28 mouse cellular contexts compared by ENCODE assay signal in genomic region chr8:81774010-81774409, GRCm38 (mm10).
DNase-seq lines count a peak whose midpoint lies in the region; ATAC-seq and TF ChIP-seq lines count a peak whose summit lies in the region.
"Had no signal": no experiment of that assay in that cellular context is flagged by ENCODE, and none has a peak within 500 bp of the region (broad histone marks: within the 10 kb centered on the region; RNA-seq: fewer than 3 reads in every experiment).

No protein-coding gene starts in this region.

- peak overlapping the region; percentile 64 for H3K9ac ChIP-seq in MEL (ENCODE audit: control insufficient read depth, low read depth, low read length, poor library complexity, severe bottlenecking)
- no peak overlapping the region for H3K9ac ChIP-seq in liver, embryonic 13.5 days
- H3K9ac ChIP-seq in intestine, postnatal 0 days (ENCODE audit: low read depth, low read length) = no peak overlapping the region
- H3K9ac ChIP-seq: embryonic facial prominence, embryonic 13.5 days; forebrain, embryonic 12.5 days; forebrain, postnatal 0 days; hindbrain, embryonic 14.5 days; midbrain, embryonic 12.5 days; neural tube, embryonic 12.5 days; stomach, embryonic 15.5 days had no signal

- no peak for TF ChIP-seq RAD21 in MEL (IDR thresholded peaks at IDR 0.05; ENCODE audit: low read depth, low read length)

- H3K36me3 ChIP-seq in MEL (ENCODE audit: control insufficient read depth in 1 of 2, insufficient read depth in 2 of 2, low read length in 2 of 2) = peaks cover 0 to 75% of the 10 kb centered on the region in 2 experiments; a peak in 2 of 4 replicates
- H3K36me3 ChIP-seq in liver, embryonic 13.5 days = no peaks in the 10 kb centered on the region
- no peaks in the 10 kb centered on the region for H3K36me3 ChIP-seq in intestine, postnatal 0 days (ENCODE audit: control insufficient read depth, insufficient read depth)
- H3K36me3 ChIP-seq: embryonic facial prominence, embryonic 13.5 days; forebrain, embryonic 12.5 days; midbrain, embryonic 12.5 days; neural tube, embryonic 12.5 days; stomach, embryonic 15.5 days had no signal

- TF ChIP-seq EP300 in MEL (IDR thresholded peaks at IDR 0.05; ENCODE audit: low read depth in 1 of 2, low read length in 2 of 2) = no peak

- peak overlapping the region; percentile 45 for H3K4me2 ChIP-seq in liver, embryonic 13.5 days
- H3K4me2 ChIP-seq in intestine, postnatal 0 days (replicated peaks; ENCODE audit: low read depth) = no peak overlapping the region
- H3K4me2 ChIP-seq: embryonic facial prominence, embryonic 13.5 days; forebrain, embryonic 12.5 days; heart, embryonic 11.5 days; hindbrain, embryonic 14.5 days; midbrain, embryonic 12.5 days; neural tube, embryonic 12.5 days; stomach, embryonic 15.5 days had no signal

- peak overlapping the region; percentile 98 for H3K27ac ChIP-seq in MEL (ENCODE audit: control insufficient read depth, low read depth, low read length)
- peak overlapping the region; percentile 78 for H3K27ac ChIP-seq in liver, embryonic 13.5 days
- H3K27ac ChIP-seq in intestine, postnatal 0 days (ENCODE audit: low read depth, low read length) = no peak overlapping the region
- H3K27ac ChIP-seq: embryonic facial prominence, embryonic 13.5 days; forebrain, embryonic 12.5 days; hindbrain, embryonic 14.5 days; macrophage; midbrain, embryonic 12.5 days; neural tube, embryonic 12.5 days; stomach, embryonic 15.5 days had no signal

- ATAC-seq in liver, embryonic 13.5 days (ENCODE audit: low read depth) = peak; percentile 83
- ATAC-seq in megakaryocyte, adult 5-6 weeks (ENCODE audit: poor library complexity, severe bottlenecking) = peak; percentile 67
- no peak for ATAC-seq in intestine, postnatal 0 days
- ATAC-seq: forebrain, postnatal 0 days; lung, postnatal 0 days had no signal

- H3K27me3 ChIP-seq in MEL (ENCODE audit: control insufficient read depth in 1 of 2, insufficient read depth in 2 of 2, low read length in 2 of 2) = no peaks in the 10 kb centered on the region
- no peaks in the 10 kb centered on the region for H3K27me3 ChIP-seq in liver, embryonic 13.5 days
- no peaks in the 10 kb centered on the region for H3K27me3 ChIP-seq in intestine, postnatal 0 days (replicated peaks; ENCODE audit: control insufficient read depth, insufficient read depth, low read length)
- H3K27me3 ChIP-seq: CH12.LX; embryonic facial prominence, embryonic 13.5 days; forebrain, embryonic 12.5 days; midbrain, embryonic 12.5 days; neural tube, embryonic 12.5 days; stomach, embryonic 15.5 days had no signal

- H3K9me3 ChIP-seq in MEL (replicated peaks; ENCODE audit: insufficient read depth, low read length) = no peaks in the 10 kb centered on the region
- no peaks in the 10 kb centered on the region for H3K9me3 ChIP-seq in liver, embryonic 13.5 days (replicated peaks)
- H3K9me3 ChIP-seq in intestine, postnatal 0 days (ENCODE audit: control insufficient read depth) = no peaks in the 10 kb centered on the region
- H3K9me3 ChIP-seq: embryonic facial prominence, embryonic 13.5 days; forebrain, embryonic 12.5 days; midbrain, embryonic 12.5 days; neural tube, embryonic 12.5 days; stomach, embryonic 15.5 days had no signal

- WGBS in liver, embryonic 13.5 days (ENCODE audit: insufficient replicate concordance) = 17% methylated on average over 4 of the region's 4 CpGs
- WGBS in intestine, postnatal 0 days = 50% methylated on average over 4 of the region's 4 CpGs

- H3K4me3 ChIP-seq in MEL (ENCODE audit: control insufficient read depth in 1 of 2, insufficient read depth in 1 of 2, low read depth in 2 of 2, low read length in 2 of 2) = peak overlapping the region; percentile 10 to 21; a peak in 3 of 4 replicates
- H3K4me3 ChIP-seq in liver, embryonic 13.5 days (replicated peaks) = peak overlapping the region; percentile 6; the same call in 1 of the 2 replicates
- H3K4me3 ChIP-seq in intestine, postnatal 0 days (ENCODE audit: low read depth, low read length) = no peak overlapping the region
- H3K4me3 ChIP-seq: embryonic facial prominence, embryonic 13.5 days; forebrain, embryonic 12.5 days; midbrain, embryonic 12.5 days; myocyte; neural tube, embryonic 12.5 days; stomach, embryonic 15.5 days had no signal

- no peak for TF ChIP-seq CTCF in MEL (IDR thresholded peaks at IDR 0.05 in 2 of 3, conservative IDR thresholded peaks at IDR 0.05 in 1 of 3; ENCODE audit: control insufficient read depth in 1 of 3, insufficient read depth in 1 of 3, low read depth in 2 of 3, low read length in 3 of 3, poor library complexity in 1 of 3, severe bottlenecking in 1 of 3)
- no peak for TF ChIP-seq CTCF in intestine, postnatal 0 days (IDR thresholded peaks at IDR 0.05; ENCODE audit: low read depth)

- H3K4me1 ChIP-seq in MEL (ENCODE audit: control insufficient read depth in 1 of 2, insufficient read depth in 2 of 2, low read length in 2 of 2) = peaks cover 50 to 57% of the 10 kb centered on the region in 2 experiments
- H3K4me1 ChIP-seq in liver, embryonic 13.5 days (replicated peaks) = peaks cover 35% of the 10 kb centered on the region
- no peaks in the 10 kb centered on the region for H3K4me1 ChIP-seq in intestine, postnatal 0 days (replicated peaks; ENCODE audit: control insufficient read depth, insufficient read depth, low read length)
- H3K4me1 ChIP-seq: neural tube, embryonic 12.5 days; stomach, embryonic 15.5 days had no signal

- peaks cover 23% of the 10 kb centered on the region for H3K79me2 ChIP-seq in MEL (ENCODE audit: control insufficient read depth, insufficient read depth, low read length, poor library complexity)

- TF ChIP-seq POLR2A in MEL (IDR thresholded peaks at IDR 0.05; ENCODE audit: control insufficient read depth in 1 of 2, insufficient read depth in 1 of 2, low read depth in 1 of 2, low read length in 2 of 2, poor library complexity in 1 of 2) = no peak

- peak; percentile 84 for DNase-seq in MEL (ENCODE audit: low read depth, low spot score)
- peak; percentile 64 for DNase-seq in c-Kit-positive CD71-positive TER-119-positive erythroid progenitor cells, embryonic 14.5 days (ENCODE audit: low spot score)
- DNase-seq in liver, embryonic 13.5 days = no peak
- DNase-seq in urinary bladder, adult 2 months (ENCODE audit: low spot score) = no peak
- no peak for DNase-seq in adrenal gland, adult 2 months
- no peak for DNase-seq in ovary, postnatal 14 days (ENCODE audit: low spot score)
- DNase-seq: adrenal gland, postnatal 25 days; cerebellum, adult 2 months; cerebellum, postnatal 36 days; forebrain, postnatal 0 days; gastrocnemius, postnatal 25 days; heart, adult 18-20 months; heart, postnatal 4 days; kidney, adult 11 months; kidney, postnatal 14 days had no signal

TF ChIP-seq in MEL, 35 proteins besides CTCF, POLR2A, EP300 and RAD21:
- TF ChIP-seq E2F4 (IDR thresholded peaks at IDR 0.05; ENCODE audit: borderline replicate concordance, low read depth, low read length) (no peak), KAT2A (conservative IDR thresholded peaks at IDR 0.05; ENCODE audit: low read depth, low read length) (no peak), TBP (IDR thresholded peaks at IDR 0.05; ENCODE audit: low read depth, low read length) (no peak), MEF2A (IDR thresholded peaks at IDR 0.05; ENCODE audit: extremely low read depth, insufficient replicate concordance, low read depth, low read length, poor library complexity, severe bottlenecking) (no peak), GABPA (IDR thresholded peaks at IDR 0.05; ENCODE audit: low read depth, low read length) (no peak), MAZ (IDR thresholded peaks at IDR 0.05; ENCODE audit: low read depth, low read length) (no peak), JUND (IDR thresholded peaks at IDR 0.05; ENCODE audit: low read depth, low read length) (no peak), TCF12 (IDR thresholded peaks at IDR 0.05; ENCODE audit: low read depth, low read length) (no peak), ZNF384 (IDR thresholded peaks at IDR 0.05; ENCODE audit: low read depth, low read length) (no peak), GATA1 (IDR thresholded peaks at IDR 0.05; ENCODE audit: low read depth, low read length) (no peak), NRF1 (IDR thresholded peaks at IDR 0.05; ENCODE audit: insufficient read depth, low read depth, low read length, poor library complexity, severe bottlenecking) (no peak), MXI1 (IDR thresholded peaks at IDR 0.05; ENCODE audit: low read depth, low read length) (no peak), ZKSCAN1 (IDR thresholded peaks at IDR 0.05; ENCODE audit: low read depth, low read length) (no peak), ZMIZ1 (IDR thresholded peaks at IDR 0.05; ENCODE audit: low read depth, low read length) (no peak), NELFE (IDR thresholded peaks at IDR 0.05; ENCODE audit: low read depth, low read length) (no peak), POLR2AphosphoS5 (IDR thresholded peaks at IDR 0.05; ENCODE audit: borderline replicate concordance, low read depth, low read length) (no peak), ETS1 (IDR thresholded peaks at IDR 0.05; ENCODE audit: low read depth, low read length) (no peak), POLR2AphosphoS2 (IDR thresholded peaks at IDR 0.05; ENCODE audit: low read length) (no peak), MYB (IDR thresholded peaks at IDR 0.05; ENCODE audit: low read depth, low read length) (no peak)

Comparison
In these comparisons a context has a peak if more than half of its experiments do, and no peak if none do; other contexts are left out.
1. DNase-seq: peak in MEL (single experiment) and c-Kit-positive CD71-positive TER-119-positive erythroid progenitor cells, embryonic 14.5 days (single experiment); none in liver, embryonic 13.5 days (single experiment), urinary bladder, adult 2 months (single experiment), adrenal gland, adult 2 months (single experiment) and ovary, postnatal 14 days (single experiment).